Mouse (Mus musculus): ENCODE measurements around the gene Banp.

- TF ChIP-seq CTCF (IDR thresholded peaks at IDR 0.05; ENCODE audit: extremely low read depth, insufficient read depth, insufficient read length, insufficient replicate concordance) (no peak), POLR2A (IDR thresholded peaks at IDR 0.05; ENCODE audit: low read depth, low read length) (no peak)
Observed at GRCm38 (mm10) chr8:121926266-121926665, 23.3 kb upstream of the Banp start.
